Mouse (Mus musculus): ENCODE data around the gene Pygm. TPM values are rescaled to one million over a fixed set of nuclear protein-coding genes. Genes with fewer than 3 reads are reported as not detected.

Pygm gene
- 1 to 10 TPM; 6.2 to 8.2 TPM for total RNA-seq (2021)

DNA sequence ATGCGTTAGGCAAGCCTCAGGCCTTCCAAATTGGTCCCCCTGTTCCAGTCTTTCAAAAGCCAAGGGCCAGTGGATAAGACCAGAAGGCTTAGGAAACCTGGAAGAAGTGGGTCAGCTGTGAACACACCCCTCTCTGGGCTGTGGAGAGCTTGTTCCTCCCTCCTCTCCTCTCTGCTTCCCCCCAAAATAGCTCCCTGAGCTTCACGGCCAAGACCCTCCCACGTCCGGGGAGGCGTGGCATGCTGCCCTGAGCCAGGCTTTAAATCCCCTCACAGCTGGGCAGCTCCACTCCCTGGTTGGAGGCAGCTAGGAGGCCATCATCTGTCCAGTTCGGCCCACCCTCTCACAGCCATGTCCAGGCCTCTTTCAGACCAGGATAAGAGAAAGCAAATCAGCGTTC is at the start of gene Pygm:
Pygm (plus strand) TSS at position 272 of the 400 bp plus-strand sequence.
- DNase-seq = peak; percentile 52

DNA sequence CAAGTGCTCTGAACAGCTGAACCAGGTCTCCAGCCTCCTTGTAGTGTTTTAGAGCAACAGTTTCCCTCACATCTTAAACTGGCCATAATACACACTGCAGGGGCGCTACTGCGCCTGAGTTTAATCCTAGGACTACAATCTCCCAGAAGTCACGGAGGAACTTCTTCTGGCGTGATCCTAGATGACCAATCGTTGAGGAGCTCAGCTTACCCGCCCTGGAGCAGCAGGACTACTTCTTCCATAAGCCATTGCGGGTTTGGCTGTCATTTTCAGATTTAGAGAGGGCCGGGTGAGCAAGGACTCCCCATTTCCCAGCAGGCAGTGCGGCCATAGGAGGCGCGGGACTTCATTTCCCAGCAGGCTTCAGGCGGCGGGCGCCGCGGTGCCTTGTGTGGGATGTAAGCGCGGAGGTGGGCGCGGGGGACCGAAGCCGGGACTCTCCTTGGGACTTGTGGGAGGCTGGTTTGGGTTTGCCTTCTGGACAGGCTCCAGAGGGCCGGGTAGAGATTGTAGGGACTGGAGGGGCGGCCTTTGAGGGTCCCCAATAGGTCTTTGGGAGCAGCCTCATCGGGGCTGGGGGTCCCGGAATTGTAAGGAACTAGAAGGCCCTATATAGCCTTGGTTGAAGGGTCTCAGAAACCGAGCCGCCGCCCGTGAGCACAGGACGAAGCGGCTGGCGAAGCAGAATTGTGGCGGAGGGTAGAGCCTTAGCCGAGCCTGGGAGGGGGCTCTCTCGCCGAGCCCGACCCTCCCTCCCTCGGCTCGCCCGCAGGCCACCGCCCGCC is 49.3 kb upstream of the Pygm start, which contains the start of gene Men1:
Men1 (plus strand) TSS at position 307 of the 785 bp plus-strand sequence.
- intact Hi-C loops (cut with DNase I) = loop anchor here (5.0 kb wide), 1 partner anchor 68 kb away; no protein-coding TSS in a partner anchor
- peak; percentile 96 for DNase-seq

More for the DNA sequence above, at the start of gene Pygm:
- intact Hi-C loops (cut with DNase I) = no loop called here

DNA sequence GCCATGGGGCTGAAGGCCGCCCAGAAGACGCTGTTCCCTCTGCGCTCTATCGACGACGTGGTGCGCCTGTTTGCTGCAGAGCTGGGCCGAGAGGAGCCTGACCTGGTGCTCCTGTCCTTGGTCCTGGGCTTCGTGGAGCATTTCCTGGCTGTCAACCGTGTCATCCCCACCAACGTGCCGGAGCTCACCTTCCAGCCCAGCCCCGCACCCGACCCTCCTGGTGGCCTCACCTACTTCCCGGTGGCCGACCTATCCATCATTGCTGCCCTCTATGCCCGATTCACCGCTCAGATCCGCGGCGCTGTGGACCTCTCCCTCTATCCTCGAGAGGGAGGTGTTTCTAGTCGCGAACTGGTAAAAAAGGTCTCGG is 48.8 kb upstream of the Pygm start:
- intact Hi-C loops (cut with DNase I) = no loop called here
- DNase-seq = no peak

DNA sequence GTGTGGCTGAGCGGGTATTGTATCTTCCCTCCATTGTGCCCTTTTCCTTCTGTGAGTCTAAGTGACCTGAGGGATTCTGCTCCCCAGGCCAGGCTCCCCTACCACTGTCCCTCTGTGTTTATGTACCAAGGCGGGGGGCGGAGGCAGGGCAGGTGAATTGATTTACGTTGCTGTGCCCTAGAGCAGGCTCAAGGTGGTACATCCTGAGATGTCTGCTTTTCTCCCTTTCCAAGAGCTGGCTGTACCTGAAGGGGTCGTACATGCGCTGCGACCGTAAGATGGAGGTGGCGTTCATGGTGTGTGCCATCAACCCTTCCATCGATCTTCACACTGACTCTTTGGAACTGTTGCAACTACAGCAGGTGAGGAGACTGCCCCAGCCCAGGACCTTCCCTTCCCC is 47.3 kb upstream of the Pygm start:
- intact Hi-C loops (cut with DNase I) = no loop called here
- DNase-seq = no peak

DNA sequence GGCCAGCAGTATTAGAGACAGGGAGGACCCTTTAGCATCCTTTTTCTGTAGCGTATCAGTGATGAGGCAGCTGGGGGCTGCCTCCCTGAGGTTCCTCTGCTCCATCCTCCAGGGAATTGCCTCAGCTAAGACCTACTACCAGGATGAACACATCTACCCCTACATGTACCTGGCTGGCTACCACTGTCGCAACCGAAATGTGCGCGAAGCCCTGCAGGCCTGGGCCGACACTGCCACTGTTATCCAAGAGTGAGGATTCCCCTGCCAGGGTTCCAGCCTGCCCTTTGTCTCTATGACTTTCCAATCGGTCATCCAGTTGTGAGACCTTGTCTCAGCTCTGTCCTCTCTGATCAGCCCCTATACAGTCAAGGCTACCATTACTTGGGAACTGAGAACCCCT is 46.0 kb upstream of the Pygm start:
- intact Hi-C loops (cut with DNase I) = no loop called here
- no peak for DNase-seq

DNA sequence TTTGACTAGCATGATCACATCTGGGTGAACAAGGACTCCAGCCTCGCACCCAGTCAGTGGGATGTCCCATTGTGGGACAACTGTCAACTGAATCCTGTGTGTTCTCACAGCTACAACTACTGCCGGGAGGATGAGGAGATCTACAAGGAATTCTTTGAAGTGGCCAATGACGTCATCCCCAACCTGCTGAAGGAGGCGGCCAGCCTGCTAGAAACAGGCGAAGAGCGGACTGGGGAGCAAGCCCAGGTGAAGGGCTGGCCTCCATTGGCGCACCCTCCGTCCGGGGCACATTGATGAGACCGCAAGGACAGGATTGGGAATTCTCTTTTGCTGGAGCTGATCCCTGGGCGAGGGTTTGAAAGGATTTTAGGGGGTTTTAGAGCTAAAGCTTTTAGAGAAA is 45.5 kb upstream of the Pygm start:
- no peak for DNase-seq
- intact Hi-C loops (cut with DNase I) = no loop called here

DNA sequence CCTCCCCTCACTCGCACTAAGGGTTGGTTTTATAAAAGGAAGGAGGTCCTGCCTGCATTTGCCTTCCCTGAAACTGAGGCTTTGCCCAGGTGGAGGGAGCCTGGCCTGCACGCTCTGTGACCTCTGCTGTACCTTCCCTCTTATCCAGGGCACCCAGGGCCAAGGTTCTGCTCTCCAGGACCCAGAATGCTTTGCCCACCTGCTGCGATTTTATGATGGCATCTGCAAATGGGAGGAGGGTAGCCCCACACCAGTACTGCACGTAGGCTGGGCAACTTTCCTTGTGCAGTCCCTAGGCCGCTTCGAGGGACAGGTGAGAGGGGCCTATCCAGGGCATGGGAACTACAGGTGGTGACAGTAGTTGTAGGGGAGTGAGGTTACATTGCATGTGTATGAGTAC is 45.0 kb upstream of the Pygm start:
- no peak for DNase-seq
- intact Hi-C loops (cut with DNase I) = no loop called here

DNA sequence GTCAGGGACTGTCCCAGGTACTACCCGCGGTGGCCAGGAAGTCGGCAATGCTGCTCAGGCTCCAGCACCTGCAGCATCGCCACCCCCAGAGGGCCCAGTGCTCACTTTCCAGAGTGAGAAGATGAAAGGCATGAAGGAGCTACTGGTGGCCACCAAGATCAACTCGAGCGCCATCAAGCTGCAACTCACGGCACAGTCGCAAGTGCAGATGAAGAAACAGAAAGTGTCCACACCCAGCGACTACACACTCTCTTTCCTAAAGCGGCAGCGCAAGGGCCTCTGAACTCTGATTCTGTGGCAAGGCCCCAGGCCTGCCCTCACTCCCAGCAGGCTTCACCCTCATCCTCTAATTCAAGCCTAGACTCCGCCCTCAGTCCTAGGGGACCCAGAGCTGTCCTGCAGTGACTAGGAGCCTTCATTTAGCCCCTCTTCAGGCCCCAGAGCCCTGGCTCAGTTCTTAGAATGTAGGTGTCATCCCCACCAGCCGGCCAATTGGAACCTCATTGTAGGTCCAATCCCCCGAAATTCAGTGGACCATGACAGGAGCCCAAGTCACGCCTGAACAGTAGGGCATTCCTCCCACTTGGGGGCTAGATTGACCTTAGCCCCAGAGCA is 44.2 kb upstream of the Pygm start:
- DNase-seq = no peak
- intact Hi-C loops (cut with DNase I) = no loop called here

DNA sequence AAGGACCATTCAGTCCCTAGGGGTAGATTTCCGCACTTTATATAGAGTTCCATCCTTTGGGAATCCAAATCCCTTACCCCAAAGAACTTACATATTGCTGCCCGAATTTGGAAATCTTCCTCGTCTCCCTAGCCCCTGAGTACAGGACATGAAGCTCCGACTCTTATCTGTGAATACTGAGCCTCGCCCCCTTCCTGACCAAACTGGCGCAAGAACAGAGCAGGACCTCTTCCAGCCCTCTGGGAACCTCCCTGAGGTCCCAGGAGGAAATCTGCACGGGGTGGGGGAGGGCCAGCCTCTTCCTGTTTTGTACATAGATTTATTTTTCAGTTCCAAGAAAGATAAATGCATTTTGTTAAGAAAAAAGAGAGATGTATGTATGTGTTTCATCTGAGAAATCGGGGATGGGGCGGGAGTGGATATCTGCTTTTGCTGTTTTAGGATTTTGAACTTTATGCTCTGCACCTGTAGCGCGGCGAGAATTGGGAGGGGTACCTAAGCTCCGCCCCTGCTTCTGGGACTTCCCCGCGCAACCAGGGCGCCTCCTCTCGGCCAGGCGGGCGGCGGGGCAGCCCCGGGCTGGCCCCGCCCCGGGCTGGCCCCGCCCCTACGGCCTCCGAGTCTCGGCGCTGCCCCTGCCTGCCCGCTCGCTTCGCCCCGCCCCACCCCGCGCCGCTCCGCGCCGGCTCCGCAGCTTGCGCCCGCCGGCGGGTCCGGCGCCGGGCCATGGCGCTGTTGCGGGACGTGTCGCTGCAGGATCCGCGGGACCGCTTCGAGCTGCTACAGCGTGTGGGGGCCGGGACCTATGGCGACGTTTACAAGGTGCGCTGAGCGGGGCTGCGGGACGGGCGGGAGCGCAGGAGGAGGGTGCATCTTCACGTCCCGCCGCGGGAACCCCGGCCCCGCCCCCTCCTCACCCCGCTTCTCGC is 43.4 kb upstream of the Pygm start, which contains the start of gene Map4k2:
Map4k2 (plus strand) TSS at position 612 of the 929 bp plus-strand sequence.
- intact Hi-C loops (cut with DNase I) = no loop called here
- peak; percentile 75 for DNase-seq

DNA sequence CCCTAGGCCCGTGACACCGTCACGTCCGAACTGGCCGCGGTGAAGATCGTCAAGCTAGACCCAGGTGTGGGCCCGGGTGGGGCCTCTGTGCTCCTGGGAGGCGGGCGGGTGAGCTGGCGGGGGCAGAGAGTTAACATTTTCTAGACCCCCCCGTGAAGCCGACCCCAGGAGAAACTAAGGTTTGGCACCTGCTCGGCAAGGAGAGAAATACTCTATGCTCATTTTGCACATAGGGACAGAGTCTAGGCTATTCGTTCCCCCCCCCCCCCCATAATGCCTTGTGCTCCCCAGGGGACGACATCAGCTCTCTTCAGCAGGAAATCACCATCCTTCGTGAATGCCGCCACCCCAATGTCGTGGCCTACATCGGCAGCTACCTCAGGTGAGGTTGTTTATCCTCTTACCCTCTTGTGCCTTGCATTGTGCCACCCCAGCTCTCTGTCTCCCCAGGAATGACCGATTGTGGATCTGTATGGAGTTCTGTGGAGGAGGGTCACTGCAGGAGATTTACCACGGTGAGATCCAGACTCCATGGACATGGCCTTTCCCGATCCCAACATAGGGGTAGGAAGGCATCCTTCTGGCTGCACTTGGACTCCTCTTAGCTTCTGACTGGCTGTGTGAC is 42.6 kb upstream of the Pygm start:
- DNase-seq = no peak
- intact Hi-C loops (cut with DNase I) = no loop called here

DNA sequence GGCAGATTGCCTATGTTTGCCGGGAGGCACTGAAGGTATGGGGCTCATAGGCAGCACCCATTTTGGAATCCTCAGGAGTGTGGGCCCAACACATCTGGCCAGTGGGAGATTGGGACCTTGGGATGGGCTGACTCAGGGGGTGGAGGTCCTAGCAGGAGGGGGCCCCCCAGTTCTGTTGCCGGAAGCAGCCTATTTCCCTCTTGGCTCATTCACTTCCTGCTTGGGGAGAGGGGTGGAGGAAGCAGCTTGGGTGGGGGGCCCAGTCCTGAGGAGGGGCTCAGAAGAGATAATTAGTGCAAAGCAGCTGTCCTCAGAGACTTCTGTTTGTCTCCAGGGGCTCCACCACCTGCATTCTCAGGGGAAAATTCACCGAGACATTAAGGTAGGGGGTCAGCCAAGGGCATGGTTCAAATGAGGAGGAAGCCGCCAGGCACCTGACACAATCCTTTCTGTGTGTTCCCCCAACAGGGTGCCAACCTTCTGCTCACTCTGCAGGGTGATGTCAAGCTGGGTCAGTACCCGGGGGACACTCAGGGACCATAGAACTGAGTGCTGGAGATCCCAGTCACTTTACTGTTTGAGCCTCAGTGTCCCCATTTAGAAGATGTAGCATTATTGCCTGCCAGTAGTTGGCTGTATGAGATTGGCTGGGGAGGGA is 41.8 kb upstream of the Pygm start:
- intact Hi-C loops (cut with DNase I) = no loop called here
- no peak for DNase-seq

DNA sequence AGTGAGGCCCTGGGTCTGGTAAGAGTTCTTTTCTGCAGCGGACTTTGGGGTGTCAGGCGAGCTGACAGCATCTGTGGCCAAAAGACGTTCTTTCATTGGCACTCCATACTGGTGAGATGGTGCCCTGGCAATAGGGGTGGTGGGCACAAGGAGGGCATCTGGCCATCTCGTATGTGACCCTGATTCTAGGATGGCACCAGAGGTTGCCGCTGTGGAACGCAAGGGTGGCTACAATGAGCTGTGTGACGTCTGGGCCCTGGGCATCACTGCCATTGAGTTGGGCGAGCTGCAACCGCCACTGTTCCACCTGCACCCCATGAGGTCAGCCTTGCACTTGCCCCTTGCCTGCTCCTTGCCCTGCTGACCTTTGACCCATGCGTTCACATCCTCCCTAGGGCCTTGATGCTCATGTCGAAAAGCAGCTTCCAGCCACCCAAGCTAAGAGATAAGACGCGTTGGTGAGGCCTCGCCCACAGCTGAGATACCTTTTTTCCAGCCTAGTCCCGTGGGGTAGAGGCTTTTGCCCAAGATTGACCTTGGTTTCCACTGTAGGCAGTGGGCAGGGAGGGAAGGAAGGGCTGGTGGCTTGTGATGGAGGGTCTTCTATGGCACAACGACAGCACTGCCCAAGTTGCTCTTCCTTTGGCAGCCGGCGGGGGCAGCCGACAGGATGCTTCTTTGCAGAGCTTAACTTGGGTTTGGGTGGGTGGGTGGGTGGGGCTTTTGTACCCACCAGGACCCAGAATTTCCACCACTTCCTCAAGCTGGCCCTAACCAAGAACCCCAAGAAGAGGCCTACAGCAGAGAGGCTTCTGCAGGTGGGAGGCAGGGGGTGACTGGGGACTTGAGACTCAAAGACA is 40.9 kb upstream of the Pygm start:
- intact Hi-C loops (cut with DNase I) = no loop called here
- no peak for DNase-seq

DNA sequence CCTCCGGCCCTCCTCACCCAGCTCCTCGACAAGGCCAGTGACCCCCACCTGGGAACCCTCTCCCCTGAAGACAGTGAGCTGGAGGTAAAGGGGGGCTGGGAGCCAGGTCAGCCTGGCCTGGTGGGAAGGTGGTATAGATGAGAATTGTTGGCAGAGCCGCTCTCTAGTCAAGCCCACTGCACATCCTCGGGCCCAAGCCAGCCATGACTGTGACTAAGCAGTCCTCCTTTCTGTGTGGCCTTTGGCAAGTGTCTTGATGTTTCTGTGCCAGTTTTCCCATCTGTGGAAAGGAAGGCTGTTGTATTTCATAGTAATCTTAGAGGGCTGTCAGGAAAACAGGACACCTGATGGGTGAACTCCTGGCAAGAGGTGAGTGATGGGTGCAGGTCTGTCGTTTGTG is 40.2 kb upstream of the Pygm start:
- intact Hi-C loops (cut with DNase I) = no loop called here
- DNase-seq = no peak

DNA sequence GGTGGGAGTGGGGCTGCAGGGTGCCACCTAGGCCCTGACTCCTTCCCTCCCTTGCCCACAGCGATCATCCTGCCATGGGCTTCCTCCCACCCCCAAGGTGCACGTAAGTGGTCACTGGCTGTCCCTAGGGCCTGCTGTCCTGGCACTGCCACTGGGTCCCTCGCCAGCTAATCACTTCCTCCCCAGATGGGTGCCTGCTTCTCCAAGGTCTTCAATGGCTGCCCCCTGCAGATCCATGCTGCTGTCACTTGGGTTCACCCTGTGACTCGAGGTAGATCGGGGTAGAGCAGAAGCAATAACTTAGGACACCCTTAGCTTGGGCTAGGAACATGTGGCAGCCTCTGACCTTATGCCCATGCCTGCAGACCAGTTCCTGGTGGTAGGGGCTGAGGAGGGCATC is 38.2 kb upstream of the Pygm start:
- DNase-seq = no peak
- intact Hi-C loops (cut with DNase I) = no loop called here

DNA sequence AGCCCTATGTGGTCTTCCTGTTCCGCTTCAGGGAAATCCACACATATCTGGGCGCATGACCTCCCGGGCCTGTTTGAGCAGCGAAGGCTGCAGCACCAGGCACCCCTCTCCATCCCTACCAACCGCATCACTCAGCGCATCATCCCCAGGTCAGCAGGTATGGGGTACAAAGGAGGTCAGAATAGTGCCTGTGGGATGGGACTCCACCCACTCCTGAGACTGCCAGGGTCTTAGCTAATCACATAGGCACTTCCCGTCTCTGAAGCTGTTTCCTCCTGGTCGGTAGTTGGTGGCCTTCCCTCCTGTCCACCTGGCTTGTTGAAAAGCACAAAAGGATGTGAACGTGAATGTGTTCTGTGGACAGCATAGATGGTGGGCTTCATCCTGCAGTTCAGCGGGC is 37.5 kb upstream of the Pygm start:
- intact Hi-C loops (cut with DNase I) = no loop called here
- no peak for DNase-seq

DNA sequence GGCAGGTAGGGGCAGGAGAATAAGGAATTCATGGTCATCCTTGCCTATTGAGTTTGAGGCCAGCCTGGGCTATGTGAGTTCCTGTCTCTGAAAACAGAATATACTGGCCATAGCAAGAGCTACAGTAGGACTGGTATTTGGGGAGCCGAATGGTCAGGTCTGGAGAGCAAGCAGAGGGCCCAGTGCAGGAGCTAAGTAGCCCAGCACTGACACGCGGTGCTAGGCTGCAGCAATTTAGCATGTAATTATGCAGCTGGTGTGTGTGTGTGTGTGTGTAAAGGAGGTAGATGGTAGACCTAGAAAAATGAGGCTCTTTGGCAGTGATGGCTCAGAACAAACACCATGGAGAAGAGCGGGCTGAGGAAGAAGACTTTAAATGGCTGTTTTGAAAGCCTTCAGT is 36.6 kb upstream of the Pygm start:
- no peak for DNase-seq
- intact Hi-C loops (cut with DNase I) = no loop called here

DNA sequence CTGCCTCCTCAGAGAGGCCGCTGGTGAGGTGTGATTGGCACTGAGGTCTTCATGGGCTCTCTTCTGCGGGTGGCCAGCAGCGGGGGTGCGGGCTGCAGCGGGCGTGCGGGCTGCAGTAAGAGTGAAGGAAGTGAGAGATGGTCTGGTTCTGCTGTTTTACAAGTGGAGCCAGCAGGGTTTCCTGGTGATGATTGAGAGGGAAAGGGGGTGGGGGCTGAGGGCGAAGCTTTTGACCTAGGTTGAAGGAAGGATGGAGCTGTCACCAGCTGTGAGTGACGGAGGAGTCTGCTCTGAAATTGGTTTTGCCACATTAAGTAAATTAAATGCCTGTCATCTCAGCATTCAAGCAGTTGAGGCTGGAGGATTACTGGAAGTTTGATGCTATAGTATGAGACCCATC is 35.5 kb upstream of the Pygm start:
- no peak for DNase-seq
- intact Hi-C loops (cut with DNase I) = no loop called here

DNA sequence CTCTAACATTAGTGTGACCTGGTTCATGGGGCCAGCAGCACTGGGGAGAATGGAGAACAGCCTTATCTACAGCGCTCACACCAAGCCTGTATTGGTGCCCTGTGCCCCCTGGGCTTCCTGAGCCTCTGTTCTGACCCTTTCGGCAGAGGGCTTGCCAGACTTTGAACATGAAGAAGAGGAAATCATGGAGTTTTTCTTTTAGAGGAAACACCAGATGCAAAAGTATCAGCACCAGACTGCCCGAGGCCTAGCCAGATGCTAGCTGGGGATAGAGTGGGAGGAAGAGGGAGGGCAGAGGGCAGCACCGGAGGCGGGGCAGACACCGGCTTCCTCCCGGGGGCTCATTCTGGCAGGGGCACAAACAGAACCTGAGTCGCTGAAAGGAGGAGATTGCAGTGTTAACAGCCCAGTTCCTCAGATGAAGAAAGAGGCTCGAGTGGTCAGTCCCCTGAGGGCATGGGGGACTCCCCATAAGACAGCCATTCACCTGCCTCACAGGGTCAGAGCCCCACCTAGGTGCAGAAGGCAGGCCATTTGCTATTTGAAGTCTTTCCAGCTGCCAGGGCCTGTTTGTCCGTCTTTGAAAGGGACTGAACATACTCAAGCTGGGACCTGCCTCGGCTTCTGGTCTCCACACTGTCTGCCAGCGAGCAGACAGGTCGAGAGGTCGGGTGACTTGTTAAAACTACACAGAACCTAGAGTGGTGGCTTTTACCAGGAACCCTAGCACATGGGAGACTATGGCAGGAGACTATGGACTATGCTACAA is 34.8 kb upstream of the Pygm start:
- no peak for DNase-seq
- intact Hi-C loops (cut with DNase I) = no loop called here

All from left cerebral cortex, postnatal 4 days (tissue).